Mouse (Mus musculus): ENCODE data around the gene Aff3.

Gene Aff3

DNA sequence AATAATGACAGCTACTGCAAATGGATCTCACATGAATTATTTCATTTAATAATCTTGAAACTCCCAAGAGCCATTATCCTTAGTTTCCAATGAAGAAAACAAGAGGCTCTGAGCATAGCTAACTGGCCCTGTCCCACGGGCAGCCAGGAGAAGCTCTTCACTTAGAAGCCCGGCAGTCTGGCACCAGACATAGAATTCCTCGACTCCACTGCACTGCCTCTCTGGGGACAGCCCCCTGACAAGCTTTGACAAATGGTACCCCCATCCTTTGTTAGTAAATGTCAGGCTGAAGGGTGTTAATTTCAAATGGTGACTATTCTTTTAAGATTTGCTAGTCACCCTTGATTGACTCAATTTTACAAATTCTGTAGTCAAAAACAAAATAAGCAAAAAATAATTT lies 120.3 kb downstream of the Aff3 start:
- no peak for DNase-seq (ENCODE audit: low spot score)

DNA sequence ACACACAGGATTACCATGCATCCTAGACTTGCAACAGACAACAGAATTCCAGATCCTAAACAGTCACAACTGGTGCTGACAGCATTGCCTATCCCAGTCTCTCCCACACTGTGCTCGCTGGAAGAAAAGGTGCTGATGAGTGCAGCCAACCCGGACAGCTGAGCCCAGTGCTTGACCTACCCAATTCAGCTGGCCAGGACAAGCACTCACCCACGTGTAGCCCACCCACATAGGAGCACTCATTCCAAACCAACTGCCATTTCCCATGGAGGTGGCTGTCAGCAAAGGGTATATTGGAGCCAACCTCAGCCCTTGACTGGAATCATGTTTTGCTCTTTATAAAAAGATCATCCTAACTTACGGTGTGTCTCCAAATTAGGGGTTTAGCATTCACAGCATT lies 123.2 kb downstream of the Aff3 start:
- no peak for DNase-seq (ENCODE audit: low spot score)

DNA sequence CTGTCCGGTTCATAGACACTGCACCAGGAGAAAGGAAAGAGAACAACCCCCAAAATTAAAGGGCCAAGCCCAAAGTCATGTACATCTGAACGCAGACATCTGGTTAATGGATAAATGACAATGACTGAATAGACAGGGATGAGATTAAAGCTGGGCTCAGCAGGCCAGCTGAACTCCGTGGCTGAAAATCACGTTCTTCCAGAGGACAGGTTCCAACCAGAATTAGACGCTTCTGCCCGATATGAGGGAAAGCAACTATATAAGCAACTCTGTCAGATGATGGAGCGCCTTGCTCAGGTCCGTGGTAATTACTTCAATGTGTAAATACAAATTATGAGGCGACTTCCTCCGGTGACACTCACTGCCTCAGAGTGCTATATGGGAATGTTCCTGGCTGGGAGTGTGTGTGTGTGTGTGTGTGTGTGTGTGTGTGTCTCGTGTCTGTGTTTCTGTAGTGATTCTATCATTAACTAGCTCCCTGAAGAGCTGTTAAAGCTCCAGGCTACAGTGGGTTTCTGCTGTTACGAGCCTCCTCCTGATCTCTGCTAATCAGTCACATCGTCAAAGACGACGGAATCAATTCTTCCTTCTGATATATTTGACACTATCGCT lies 127.7 kb downstream of the Aff3 start:
- DNase-seq (ENCODE audit: low spot score), result no peak

DNA sequence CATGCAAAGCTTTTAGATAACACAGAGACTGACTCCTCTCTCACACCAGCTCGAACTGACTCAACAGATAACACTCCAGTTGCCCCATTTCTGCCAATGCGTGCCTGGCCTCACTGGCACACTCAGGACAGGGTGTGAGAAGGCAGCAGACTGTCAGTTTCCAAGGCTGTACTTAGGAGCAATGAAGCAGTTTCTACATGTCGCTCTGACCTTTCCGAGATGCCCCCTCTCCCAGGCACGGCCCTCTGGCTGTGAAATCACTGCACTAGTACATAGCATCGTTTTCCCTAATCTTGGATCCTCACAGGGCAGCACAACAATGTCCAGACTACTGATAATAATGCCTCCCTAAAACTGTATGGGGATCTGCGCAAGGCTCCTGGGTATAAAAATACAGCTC lies 132.2 kb downstream of the Aff3 start:
- no peak for DNase-seq (ENCODE audit: low spot score)

DNA sequence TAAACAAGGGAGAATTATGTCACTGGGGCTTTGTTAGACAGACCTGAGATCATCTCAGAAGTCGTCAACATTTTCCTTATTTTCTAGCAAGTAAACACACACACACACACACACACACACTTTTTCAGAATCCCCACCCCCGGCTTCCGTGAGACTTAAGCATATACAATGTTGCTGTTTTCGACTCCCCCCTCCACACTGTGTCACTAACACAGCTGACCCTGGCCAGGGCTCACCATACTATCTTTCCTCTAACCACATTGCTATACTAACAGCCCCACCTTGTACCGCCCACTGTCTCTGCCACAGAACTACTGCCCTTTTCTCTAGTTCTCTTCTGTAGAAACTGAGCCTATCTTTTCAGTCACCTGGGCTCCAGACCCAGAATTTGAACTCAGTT lies 136.1 kb downstream of the Aff3 start:
- no peak for DNase-seq (ENCODE audit: low spot score)

DNA sequence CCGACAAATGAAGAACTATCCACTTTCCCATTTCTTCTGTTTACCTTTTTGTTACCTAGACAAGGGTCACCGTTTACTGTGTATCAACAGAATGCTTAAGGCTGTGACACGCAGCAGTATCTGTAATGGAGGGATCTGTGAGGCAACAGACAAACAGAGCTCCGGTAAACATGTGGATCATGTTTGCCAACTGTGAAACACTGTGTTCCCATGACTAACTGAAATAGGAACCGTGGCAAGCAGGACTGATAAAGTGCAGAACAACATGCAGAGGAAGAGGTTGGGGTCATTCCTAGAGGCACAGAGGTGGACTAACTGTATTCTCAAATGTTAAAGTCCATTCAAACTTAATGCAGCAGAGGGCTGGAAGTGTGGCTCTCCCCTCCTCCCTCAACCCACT lies 138.2 kb downstream of the Aff3 start:
- no peak for DNase-seq (ENCODE audit: low spot score)

DNA sequence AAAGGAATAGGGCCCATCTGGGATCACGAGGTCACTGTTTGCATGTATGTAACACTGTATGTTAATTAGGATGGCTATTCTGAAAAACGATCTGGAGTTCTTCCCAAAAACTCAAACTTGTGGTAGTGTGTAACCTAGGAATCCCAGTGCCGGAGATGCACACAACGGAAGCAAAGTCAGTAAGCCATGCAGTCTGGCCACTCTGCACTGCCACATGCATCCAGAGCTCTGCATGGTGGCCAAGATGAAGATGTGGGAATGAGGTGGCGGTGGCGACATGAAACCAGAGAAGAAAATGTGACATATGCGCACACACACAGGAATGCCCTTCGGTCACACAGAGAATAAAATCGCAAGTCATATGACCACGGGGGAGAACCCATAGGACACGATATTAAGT lies 143.1 kb downstream of the Aff3 start:
- DNase-seq (ENCODE audit: low spot score), result no peak

DNA sequence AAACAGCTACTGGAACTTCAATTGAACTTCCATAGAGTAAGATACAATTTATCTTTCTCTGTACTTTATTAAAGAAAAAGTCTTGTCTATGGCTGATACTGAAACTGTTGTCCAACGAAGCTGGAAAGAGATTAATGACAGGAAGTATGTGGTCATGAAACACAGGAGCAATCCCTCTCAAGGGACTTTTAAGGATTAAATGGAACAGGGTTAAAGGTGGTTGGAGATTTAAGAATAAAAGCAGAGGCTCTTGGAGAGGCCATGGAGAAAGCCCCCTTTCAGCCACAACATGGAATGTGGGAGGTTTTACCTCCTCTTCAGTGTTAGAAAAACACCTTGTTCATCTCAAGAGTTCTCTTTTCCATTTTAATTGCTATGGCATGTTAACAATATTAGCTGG lies 148.5 kb downstream of the Aff3 start:
- no peak for DNase-seq (ENCODE audit: low spot score)

DNA sequence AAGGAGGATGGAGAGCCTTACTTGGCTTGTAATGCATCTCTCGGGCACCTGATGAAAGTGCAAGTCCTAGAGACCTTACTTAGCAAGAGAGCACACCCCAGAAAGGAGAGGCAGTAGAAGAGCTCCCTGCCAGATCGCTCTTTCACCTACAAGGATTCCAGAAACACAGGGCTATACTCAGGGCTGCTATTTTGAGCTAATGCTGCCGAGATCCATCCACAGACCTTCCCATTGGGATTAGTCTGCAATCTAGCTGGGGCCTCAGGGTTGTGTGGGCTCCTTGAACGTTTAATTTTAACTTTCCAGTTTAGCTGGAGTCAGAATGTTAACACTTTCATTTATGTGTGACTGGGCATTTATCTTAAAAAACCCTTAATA lies 150.1 kb downstream of the Aff3 start:
- no peak for DNase-seq (ENCODE audit: low spot score)

DNA sequence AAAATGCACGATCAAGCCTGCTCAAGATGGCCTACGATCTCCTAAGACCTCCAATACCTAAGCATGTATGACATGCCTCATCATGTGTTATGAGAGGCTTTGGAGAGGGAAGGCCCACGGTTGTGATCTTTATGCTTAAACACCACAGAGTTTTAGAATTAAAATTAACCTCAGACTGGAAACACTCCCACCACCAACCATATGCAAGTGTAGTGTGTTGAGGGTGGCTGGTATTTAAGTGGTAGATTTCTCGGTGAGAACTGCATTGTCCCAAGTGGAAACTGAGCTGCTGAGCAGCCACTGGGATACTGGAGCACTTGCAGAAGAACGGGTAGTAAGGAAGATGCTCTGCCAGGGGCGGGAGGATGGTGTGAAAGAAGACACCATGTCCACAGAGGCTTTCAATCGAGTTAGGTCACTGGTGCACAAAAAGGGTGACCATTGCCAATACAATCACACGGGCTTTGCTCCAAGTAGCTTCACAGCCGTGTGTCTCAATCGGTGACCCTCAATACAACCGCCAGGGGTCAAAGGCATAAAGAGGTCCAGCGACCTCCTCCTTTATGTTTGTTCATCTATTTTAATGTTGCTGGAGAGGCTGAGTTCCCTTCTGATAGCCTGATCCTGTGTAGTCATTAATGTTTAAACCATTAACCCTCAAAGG lies 150.7 kb downstream of the Aff3 start:
- no peak for DNase-seq (ENCODE audit: low spot score)

DNA sequence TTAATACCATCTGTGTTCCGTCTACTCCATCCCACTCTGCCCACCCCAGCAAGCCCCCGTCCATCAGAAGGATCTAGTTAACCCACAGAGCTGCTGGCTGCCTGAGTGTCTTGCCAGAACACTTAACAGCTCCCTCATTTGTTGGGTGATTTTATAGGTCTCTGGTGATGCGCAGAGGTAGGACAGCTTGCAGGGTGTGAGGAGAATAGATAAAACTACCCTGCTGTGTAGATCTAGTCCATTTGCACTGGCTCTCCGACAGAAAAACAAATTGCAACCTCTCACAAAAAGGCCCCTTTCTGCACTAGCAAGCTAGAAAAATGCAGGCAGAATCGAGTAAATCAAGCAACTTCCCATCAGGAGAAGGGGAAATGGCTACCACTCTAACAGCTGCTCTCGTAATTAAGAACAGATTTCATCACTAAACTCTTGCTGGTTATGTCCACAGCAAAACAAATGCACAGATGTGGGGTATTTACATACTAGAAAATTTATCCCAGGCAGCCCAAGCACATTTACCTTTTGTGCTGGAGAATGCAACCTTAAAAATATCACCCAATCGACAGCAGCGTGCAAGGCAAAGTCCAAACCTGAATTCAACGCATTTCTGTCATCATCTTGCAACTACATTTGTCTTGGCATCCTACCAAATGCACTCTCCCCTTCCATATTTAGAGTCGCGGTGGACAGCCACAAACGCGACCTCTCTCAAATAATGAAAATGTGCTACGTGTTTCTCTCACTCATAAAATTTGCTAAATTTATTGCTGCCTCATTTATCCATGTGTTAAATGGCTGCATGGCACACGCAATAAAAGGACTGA lies 152.3 kb downstream of the Aff3 start:
- no peak for DNase-seq (ENCODE audit: low spot score)

DNA sequence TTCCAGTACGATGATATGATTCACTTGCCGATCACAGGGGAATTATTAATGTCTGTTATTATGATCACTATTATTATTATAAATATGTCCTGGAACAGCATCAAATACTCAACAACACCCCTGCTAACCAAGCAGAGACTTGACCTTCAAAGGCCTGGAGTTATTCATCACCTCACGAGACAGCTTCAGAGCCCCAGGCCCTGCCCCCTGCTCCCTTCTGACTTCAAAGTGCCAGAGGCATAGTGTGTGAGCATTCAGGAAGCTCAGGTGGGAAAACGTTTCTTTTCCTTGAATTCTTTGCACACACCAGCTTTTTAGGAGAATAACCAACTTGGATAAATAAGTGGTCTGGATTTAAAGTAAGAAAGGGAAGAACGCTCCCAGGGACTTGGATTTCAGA lies 153.7 kb downstream of the Aff3 start:
- no peak for DNase-seq (ENCODE audit: low spot score)

DNA sequence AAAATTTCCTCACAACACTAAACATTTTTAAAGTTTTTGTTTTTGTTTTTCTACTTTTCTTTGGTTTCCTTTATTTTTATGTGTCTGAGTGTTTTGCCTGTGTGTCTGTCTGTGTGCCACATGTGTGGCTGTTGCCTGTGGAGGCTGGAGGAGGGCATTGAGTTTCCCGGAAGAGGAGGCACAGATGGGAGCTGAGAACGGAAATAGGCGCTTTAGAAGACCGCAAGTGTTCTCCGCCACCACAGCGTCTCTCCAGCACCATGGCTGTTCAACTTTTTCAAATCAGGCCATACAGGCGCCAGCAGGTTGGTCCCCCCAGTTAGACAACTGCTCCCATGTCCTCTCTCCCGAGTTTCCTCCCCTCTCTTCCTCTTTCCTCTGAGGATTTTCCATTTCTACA lies 155.5 kb downstream of the Aff3 start:
- no peak for DNase-seq (ENCODE audit: low spot score)

DNA sequence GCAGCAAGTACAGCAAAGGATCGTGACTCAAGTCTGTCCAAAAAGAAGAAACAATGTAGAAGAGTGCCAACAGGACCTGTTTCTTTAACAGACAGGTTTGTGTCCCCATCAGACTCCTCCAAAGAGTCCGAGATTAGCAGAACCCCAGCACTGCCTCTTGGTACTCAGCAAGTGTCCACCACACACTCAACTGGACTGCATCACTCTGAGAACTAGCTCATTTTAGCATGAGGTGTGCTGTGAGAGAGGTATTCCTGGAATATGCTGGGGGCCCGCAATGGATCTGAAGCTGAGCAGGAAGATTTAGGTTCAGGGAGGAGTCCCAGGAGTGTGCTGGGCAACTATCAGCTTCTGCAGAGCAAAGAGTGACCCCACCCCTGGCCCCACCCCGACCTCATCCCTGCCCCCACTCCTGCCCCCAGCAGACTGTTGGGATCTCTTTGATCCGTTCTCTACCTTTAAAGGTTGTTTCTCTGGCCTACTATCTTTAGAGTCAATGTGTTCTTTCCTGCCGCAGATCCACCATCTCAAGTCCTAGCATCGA lies 157.0 kb downstream of the Aff3 start:
- DNase-seq (ENCODE audit: low spot score), result no peak

DNA sequence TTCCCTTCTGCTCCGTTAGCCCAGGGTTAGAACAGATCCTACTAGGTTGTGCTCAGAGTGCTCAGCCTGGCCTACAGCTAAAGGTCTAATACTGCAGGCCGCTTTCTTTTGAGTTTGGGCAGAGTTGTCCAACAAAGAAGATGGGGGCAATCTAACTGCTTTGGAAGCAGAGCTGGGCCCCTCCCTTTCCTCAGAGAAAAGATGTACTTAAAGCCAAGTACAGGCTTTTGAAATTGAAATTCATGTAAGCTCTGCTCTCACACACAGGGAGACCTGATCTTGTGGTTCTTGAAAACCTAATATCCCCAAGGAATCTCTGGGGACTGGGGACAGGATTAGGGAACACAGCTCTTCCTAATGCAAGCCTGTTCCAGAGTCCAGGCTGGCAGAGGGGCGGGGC lies 158.4 kb downstream of the Aff3 start:
- no peak for DNase-seq (ENCODE audit: low spot score)

DNA sequence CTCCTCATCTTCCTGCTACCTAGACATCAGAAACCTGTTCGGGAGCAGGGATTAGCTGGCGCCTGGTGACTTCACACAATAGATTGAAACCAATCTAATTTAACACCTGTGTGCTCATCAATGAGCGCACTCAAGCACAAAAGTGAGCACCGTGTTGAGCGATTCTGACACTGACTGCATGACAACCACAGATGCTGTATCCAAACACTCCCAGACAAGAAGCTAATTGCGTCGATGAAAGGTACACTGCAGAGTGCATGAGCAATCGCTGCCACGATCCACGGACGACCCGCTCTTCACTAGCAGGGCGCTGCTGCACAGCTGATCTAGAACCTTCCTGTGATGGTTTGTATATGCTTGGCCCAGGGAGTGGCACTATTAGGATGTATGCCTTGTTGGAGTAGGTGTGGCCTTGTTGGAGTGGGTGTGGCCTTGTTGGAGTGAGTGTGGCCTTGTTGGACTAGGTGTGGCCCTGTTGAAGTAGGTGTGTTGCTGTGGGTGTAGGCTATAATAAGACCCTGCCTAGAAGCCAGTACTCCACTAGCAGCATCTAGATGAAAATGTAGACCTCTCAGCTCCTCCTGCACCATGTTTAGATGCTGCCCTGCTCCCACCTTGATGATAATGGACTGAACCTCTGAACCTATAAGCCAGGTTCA lies 161.2 kb downstream of the Aff3 start:
- no peak for DNase-seq (ENCODE audit: low spot score)

DNA sequence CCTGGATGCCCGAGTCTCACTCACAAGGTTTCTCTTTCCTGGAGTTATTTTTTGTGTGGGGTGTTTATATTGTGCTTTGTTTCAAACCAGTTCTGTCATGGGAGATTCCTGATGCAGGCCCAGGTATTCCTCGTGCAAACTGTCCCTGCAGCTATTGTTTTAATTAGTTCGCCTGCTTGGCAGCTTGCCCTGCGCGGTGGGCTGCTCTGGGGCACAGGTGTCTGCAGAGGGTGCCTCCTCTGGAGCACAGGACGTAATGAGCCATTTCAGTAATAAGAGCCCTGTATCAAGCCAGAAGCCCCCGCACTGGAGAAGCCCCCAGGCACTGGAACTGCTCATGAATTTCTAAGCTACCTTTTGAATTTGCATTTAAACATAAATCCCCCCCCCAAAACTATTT lies 162.0 kb downstream of the Aff3 start:
- no peak for DNase-seq (ENCODE audit: low spot score)

DNA sequence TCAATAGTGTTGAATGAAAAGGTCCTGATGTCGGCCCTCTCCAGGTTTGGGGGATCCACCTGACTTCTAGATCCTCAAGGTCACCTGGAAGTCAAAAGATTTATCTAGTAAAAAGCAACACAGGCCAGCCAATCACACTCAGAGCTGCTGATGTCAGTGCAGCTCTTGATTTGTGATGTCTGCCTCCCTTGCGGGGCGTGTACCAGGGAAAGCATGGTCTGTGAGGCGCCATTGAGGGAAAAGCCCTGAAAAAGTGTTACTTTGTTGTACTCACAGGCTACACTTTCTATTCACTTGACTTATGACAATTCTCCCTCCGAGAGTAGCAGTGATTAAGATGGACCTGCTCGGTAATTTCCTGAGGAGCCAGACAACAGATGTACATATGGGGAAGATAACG lies 163.5 kb downstream of the Aff3 start:
- no peak for DNase-seq (ENCODE audit: low spot score)

DNA sequence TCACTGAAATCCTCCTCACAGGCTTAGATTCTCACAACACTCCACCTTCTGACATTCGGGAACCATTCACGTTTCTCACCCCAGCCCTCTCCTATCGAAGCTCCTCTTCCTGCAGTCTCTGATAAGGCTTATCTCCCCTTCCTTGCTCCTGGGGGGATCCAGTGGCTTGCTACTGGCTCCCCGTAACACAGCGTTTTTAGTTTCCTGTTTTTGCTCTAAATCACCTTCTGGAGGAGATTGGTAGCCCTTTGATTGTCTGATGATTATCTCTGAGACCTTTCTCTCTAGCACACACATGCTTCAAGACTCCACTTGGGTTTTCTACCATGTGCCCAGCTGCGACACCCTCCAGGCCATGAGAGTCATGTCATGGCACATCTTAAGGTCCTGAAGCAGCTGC lies 165.3 kb downstream of the Aff3 start:
- DNase-seq (ENCODE audit: low spot score), result no peak

DNA sequence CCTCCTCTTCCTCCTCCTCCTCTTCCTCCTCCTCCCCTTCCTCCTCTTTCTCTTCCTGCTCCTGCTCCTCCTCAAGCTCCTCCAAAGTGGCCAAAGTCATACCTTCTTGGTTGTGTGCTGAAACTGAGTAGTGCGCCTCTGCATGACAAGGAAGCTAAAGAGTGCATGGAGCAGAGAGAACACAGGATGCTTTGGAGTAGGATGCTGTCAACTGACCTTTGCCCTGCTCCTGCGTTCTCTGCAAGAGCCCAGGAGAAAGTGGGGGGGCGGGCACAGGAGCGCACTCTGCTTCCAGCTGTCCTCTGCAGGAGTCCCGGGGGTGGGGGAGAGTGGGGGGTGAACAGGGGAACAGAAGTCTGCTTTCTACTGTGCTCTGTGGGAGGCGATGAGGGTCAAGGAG lies 167.2 kb downstream of the Aff3 start:
- DNase-seq (ENCODE audit: low spot score), result no peak

DNA sequence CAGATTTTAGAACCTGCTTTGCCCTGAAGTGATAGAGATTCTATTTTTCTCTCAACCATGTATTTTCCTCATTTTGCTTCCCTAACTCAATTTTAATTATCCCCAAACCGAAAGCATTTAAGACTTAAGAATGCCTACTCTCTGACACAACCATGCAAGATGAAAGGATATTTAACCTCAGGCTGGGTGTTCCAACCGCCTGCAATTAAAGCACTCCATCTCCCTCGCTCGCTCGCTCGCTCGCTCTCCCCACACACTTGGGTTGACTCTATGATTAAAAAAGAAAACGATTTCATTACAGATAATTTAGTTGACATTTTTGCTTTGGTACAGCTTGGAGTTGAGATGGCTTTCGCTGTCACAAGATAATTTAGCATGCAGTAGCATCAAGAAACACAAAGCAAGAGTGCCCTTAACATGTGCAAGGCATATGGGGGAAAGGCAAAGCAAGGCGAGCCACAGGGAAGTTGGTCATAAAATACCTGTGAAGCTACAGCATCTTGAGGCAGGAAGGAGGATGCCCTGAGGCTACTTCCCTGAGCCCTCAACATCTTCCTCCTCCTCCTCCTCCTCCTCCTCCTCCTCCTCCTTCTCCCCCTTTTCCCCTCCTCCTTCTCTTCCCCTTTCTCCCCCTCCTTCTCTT lies 167.7 kb downstream of the Aff3 start:
- no peak for DNase-seq (ENCODE audit: low spot score)

DNA sequence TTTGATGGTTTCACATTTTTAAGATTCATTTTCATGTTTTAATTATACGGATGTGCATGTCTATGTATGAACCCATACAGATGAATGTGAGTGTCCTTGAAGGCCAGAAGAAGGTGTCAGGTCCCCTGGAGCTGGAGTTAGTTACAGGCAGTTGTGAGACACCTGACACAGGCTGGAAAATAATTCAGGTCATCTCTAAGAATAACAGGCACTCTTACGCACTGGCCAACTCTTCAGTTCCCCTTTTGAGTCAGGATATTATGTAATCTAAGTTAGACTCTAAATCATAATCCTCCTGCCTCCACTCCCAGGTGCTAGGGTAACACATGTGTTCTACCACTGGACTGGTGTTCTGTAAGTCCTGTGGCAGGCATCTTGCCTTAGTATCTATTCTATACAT lies 169.5 kb downstream of the Aff3 start:
- no peak for DNase-seq (ENCODE audit: low spot score)
